Mouse (Mus musculus) lung, adult 18-20 months (tissue): ENCODE results near the gene Hoxc4.
A peak's percentile ranks its signal among the peaks of the same experiment; 100 is the strongest.

ENCODE experiments used
- DNase-seq, 2 experiments: peaks; one replicate each; pipeline ENCODE4 v3.0.0; 2022; ENCODE audit warnings: mixed read lengths in 2 of 2

Gene Hoxc4

GRCm38 (mm10) chr15:103018636-103019035 lies at the start of gene Hoxc4:
Hoxc4 (plus strand) TSS chr15:103018934.
- DNase-seq: no peak

DNA sequence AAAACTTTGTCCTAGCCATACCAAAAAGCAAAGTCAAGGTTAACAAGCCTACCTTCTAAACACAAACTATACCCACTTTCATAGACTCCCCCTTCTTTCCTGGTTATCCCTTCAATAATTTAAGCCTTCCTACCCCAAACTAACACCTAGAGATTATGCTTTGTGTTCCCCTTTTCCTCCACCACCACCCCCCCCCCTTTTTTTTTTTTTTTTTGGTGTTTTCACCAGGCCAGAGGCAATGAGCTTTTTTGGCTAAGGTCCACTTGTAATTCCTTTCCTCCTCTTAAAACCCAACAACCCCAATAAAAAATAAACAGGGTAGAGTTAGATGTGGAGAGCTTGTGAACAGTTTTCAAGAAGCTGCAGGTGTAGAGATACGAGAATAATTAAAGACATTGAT lies 49.4 kb upstream of the Hoxc4 start:
- no peak for DNase-seq

GRCm38 (mm10) chr15:102970740-102971139 lies 48.0 kb upstream of the Hoxc4 start:
- DNase-seq: no peak

DNA sequence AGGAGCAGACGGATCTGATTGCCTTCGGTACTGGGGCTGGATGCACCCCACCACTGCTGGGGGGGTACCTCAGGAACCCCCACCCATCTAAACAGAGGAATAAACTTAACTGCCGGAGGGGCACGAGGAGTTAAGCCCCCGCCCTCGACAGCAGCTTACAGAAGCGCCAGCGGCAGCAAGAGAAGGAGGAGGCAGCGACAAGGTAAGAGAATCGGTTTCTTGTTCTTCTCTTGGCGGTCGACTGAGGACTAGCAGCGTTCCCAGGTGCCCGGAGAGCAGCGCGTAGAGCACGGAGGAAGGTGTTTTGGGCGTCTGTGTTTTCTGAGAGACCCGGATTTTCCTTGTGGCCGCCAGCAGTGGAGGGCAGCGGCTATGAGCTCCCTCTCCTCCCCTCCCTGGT lies 46.5 kb upstream of the Hoxc4 start:
- DNase-seq: no peak

- no peak for DNase-seq
Observed at GRCm38 (mm10) chr15:102972753-102973152, 46.0 kb upstream of the Hoxc4 start.

DNA sequence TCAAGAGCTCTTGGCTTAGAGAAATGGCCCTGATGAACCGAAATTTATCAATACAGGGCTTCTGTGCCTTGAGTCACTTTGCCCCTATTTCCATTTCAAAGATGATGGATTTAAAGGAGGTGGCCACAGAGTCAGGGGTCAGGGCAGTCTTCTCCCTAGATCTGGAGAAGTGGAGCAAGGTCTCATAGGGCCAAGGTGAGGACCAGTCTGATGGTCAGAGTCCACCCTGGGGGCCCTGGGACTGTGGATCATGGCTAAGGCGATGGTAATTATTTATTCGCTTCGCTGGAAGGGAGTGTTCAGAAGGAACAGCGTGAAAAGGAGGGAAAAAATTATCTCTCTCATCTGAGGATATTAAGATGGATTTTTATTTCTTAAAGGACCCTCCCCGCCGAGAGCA lies 43.7 kb upstream of the Hoxc4 start:
- DNase-seq: no peak

DNA sequence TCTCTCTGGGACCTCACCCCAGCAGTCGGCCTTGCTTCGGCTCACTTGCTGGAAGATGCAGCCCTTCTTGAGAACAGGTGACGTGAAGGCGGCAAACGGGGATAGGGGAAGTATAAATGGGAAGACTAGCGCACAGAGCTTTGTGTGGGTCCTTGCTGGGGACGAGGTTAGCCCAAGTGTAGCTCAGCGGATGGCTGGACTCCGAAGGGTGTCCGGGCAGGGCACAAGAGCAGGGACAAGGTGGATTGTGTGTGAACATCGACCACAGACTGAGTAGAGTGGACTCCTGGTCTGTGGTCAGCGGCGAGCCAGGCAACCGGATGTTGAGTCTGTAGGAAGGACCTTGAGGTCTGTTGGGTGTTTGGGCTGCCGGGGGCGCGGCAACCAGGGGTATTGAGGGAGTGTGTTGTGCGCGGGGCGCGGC lies 43.0 kb upstream of the Hoxc4 start:
- no peak for DNase-seq

DNA sequence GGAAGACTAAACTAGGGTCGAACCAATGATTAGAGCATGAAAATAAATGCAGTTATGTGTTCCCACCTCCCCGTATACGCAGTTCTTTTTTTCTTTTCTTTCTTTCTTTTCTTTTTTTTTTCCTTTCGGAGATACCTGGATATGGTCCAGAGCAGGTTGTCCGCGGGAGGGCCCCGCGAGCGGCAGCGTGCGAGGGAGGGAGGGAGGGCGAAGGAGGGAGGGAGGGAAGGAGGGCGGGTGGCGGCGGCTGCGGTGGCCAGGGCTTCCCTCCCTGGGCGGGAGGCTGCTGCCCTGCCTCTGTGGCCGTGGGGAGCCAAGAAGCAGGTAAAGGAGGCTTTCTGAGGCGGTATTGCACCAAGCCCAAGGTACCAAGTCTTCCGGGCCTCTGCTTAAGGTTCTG lies 42.6 kb upstream of the Hoxc4 start, which contains the start of gene Hoxc9:
Gene Hoxc9 (plus strand): TSS at position 269 of the 400 bp plus-strand sequence.
- DNase-seq: no peak

DNA sequence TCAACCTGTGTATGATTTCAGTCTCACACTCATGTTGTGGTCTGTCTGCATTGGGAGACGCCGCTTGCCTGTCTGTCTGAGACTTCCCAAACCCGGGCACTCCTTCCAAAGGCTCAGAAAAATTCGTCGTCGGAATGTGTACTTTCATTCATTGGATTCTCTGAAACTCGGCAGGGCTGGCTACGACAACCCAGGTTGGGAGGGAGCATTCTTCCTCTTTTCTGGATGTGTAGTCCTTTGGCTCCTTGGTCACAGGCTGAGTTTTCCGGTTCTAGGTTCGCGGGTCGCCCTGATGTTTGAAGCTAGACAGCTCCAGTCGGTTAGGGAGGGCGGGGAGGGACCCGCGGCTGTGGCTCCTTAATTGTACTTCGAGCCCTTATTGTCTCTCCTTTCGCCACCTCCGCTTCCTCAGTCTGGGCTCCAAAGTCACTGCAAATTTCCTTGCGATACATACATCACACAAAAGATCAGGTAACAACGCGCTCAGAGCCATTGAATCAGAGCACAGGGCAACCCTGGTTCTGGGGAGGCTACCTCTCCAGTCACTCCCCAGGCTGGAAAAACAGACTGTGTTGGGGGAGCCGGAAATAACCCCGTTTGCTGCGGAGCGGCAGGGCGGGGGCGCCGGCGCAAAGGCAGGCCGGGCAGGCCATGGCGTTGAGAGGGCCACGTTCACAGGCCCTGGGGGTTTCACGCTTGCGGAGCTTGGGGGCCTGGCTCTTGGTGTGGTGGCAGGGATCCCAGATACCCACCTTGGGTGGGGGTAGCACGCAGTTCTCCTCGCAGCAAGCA lies 41.9 kb upstream of the Hoxc4 start:
- DNase-seq: no peak

DNA sequence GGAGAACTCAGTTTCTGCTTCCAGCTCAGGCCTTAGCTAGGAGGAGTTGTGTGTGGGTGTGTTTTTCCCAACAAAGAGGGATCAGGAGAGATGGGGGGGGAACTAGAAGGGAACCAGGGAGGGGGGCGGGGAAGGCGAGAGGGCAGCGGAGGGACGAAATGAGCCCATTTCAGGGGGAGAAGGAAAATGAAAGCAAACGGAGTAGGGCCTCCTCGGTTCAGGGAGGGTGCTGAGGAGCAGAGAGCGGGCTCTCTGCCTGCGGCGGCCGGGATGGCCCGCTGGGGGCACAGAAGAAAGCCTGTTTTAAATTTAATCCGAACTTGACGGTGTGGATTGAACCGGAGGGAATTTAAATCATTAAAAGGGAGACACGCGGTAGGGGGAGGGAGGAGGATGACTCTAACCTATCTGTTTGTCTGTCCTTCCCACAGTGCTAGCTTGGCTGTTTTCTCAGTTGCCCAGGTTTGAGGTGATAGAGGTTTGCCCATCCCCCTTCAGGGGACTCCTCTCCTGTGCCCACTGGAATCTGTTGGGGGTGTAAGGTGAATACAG lies 41.2 kb upstream of the Hoxc4 start:
- DNase-seq: no peak

DNA sequence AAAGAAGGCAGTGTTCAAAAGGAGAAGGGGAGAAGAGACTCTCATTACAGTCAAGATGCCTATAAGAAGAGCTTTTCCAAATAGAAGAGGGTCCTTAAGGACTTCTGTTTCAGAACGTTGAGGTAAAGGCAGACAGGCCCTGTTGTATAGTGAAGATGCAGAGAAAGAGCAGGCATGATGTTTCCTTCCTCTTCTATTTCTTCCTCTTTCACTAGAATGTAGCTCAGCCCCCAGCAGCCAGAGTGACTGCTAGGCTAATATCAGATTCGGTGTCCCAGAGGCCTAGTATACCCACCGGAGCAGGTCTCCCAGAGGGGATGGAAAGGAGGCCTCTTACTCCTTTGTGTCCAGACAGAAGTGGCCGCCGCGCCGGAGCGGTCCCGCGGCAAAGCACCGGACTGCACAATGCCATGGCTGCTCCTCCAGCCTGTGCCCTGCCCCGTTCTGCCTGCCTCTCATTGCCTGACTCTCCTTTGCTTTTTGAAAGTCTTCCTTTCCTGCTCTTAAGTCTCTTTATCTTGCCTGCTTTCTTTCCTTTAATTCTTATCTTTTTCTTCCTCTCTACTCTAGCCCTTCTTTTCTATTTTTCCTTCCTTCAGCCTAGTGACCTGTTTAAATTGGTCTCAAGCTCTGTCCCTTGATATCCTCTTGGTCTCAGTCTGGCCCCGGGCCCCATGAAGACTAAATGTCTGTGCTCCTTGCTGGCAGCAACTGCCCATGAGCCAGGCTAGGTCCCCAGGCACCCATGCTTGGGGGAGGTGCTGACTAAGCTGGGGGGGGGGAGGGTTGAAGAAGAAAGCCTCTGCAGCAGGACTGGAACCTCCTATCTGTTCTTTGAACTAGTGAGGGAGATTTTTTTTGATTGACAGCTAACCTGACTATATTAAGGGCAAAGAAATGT lies 39.9 kb upstream of the Hoxc4 start:
- no peak for DNase-seq

- DNase-seq: no peak
Observed at GRCm38 (mm10) chr15:102979936-102980335, 38.8 kb upstream of the Hoxc4 start.

DNA sequence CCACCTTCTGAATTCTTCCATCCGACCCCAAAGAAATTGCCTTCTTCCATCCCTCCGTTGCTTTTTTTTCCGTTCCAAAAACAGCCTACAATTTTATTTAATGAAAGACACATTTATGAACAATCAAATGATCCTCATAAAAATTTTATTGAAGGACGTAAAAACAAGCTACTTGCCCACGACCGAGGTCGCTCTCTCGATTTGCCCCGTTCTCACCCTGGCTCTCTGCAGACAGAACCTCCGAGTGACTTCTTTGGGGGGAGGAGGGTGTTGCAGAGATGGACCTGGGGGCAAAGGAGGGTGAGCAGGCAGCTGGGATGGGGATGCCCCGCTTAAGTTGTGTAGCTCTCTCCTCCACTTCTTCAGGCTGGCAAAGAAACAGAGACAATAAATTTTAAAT lies 38.4 kb upstream of the Hoxc4 start:
- DNase-seq: no peak

DNA sequence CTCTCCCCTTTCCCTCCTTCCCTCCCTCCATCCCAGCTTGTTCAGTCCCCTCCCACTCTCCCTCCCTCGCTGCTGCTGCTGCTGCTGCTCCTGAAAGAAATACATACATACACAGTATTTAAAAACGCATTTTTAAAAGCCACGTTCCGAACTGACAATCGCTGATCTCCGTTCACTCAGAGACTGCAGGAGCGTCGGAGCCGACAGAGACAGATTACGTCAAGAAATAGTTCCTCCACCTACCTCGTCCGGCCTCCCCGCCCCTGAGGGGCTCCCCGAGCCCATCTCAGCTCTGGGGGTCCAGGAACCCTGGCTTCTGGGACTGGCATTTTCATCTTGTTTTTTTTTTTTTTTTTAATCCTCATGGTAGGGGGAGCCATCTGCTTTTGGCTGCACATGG lies 37.8 kb upstream of the Hoxc4 start:
- no peak for DNase-seq

GRCm38 (mm10) chr15:102981379-102982288 lies 37.1 kb upstream of the Hoxc4 start:
- no peak for DNase-seq

DNA sequence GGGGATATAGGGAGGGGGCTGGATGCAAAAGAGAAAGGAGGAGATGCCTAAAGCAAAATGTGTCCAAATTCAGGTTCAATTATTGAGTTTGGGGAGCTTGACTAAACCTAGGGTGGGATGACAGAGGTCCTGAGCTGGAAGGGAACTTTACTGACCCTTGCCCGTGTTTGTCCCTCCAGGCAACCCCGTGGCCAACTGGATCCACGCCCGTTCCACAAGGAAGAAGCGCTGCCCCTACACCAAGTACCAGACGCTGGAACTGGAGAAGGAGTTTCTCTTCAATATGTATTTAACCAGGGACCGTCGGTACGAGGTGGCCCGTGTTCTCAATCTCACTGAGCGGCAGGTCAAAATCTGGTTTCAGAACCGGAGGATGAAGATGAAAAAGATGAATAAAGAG lies 35.0 kb upstream of the Hoxc4 start:
- no peak for DNase-seq

DNA sequence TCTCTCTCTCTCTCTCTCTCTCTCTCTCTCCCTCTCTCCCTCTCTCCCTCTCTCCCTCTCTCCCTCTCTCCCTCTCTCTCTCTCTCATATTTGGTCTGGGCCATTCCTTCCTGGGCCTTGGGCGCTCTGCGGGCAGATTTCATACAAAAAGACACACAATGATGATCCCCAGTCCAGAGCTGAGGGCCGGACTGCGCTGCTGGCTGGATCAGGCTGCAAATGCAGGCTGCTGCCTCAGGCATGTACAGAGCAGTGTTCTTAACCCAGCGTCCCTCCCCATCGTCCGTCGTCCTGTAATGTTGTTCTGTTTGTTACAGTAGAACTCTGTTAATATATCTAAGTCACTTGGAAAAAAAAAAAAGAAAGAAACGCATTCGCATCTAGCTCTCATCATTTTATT lies 34.2 kb upstream of the Hoxc4 start:
- no peak for DNase-seq

DNA sequence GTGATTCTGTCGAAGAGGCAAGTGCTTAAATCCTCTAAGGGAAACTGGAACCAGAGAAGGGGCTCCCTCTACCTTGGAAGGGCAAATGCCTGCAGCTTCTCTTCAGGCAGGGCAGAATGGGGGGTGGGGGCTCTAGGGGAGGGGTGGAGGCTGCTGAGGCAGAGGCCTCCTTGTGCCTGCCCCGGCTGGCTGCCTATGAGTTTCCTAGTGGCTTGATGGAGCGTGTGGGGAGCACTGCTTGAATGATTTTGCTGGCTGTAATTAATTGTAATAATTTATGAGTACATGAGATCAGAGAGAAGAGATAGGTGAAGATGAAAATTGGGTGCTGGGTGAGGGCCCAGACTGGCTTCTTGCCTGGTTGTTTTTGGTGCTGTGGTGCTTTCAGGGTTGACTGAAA lies 33.8 kb upstream of the Hoxc4 start:
- DNase-seq: no peak

DNA sequence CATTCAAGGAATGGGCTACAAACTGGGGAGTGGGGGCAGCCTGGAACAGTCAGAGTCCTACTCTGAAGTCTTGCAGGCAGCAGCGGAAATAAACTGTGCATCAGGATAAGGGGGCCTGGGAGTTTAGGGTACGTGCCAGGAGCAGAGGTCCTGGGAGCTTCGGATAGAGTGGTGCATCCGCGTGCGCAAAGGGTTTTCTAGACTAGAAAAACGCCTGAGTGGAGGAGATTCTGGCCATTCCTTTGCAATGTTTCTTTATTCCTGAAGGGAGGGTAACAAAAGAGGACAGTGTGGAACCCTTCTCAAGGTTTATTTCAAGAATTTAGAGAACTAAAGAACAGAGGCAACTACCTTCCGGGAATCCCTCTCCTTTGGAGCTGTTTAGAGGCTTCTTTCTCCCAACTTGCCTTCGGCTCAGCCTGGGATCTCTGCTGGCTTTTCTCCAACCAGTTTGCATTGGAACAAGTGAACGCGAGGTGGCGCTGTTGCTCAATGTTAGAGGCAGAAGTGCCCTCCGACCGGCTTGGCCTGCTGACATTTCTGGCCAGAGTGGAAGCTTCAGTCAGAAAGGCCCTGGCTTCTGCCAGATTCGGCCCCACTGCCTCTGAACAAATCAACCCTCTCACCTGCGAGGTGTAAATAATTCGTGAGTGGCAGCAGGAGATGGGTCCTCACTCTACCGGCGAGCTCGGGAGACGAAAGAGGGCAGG lies 31.5 kb upstream of the Hoxc4 start:
- peak; percentile 86 to 87 for DNase-seq

- no peak for DNase-seq
Observed at GRCm38 (mm10) chr15:102988078-102988477, 30.7 kb upstream of the Hoxc4 start.

DNA sequence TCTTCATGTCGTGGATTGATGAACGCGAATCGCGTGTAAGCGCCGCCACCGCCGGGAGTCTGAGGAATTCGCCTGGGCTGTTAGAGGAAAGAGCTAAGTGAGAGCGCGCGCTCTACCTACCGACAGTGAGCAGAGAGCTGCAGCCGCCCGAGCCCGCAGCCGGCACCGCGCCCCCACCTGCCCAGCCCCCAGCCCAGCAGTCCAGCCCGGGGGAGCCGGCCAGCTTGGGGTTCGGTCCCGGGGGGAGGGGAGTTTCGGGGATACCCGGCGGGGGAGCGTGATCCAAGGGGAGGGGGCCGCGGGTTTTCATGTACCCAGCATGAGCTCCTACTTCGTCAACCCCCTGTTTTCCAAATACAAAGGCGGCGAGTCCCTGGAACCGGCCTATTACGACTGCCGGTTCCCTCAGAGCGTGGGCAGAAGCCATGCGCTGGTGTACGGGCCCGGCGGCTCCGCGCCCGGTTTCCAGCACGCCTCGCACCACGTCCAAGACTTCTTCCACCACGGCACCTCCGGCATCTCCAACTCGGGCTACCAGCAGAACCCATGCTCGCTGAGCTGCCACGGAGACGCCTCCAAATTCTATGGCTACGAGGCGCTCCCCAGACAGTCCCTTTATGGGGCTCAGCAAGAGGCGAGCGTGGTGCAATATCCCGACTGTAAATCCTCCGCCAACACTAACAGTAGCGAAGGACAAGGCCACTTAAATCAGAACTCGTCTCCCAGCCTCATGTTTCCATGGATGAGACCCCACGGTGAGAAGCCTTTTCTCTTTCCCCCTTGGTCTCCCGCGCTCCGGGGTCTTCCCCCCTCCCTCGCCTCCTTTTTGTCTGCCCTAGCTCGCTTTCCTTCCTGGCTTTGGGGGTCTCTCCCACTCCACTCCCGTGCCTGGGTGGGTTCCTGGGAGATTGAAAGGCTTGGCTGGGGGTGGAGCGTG lies 28.0 kb upstream of the Hoxc4 start, which contains the start of gene Hoxc8:
Gene Hoxc8 (plus strand): TSS at position 147 of the 937 bp plus-strand sequence.
- DNase-seq: no peak
